Mouse (Mus musculus) heart, embryonic 10.5 days (tissue): ENCODE measurements around the gene Btbd35f18. TPM values are rescaled to one million over a fixed set of nuclear protein-coding genes. Genes with fewer than 3 reads are reported as not detected.
"Not testable (repeated sequence)": the region's sequence is repeated elsewhere in the genome, so short reads cannot be mapped to it uniquely, and the experiment has no call there.

Experiments used
- DNase-seq: peaks from one replicate; pipeline ENCODE4 v3.0.0-alpha.2; 2017; ENCODE audit warnings: low spot score
- H3K27ac ChIP-seq: fragments of 300-500 bp; sonication (generic); 2 replicates; pipeline ENCODE4 v1.5.1; 2016; ENCODE audit warnings: mild to moderate bottlenecking
- H3K27me3 ChIP-seq: fragments of 300-500 bp; sonication (generic); 2 replicates; pipeline ENCODE4 v1.6.1; 2016; ENCODE audit warnings: mild to moderate bottlenecking; ENCODE audit not compliant: poor library complexity, insufficient read depth, severe bottlenecking
- H3K36me3 ChIP-seq: fragments of 300-500 bp; sonication (generic); 2 replicates; pipeline ENCODE4 v1.6.1; 2016; ENCODE audit warnings: mild to moderate bottlenecking, moderate library complexity
- H3K4me1 ChIP-seq: fragments of 300-500 bp; sonication (generic); 2 replicates; pipeline ENCODE4 v1.6.1; 2016; ENCODE audit warnings: mild to moderate bottlenecking
- H3K4me3 ChIP-seq: fragments of 300-500 bp; sonication (generic); 2 replicates; pipeline ENCODE4 v1.5.1; 2016; ENCODE audit warnings: mild to moderate bottlenecking, moderate library complexity
- H3K9me3 ChIP-seq: fragments of 300-500 bp; sonication (generic); 2 replicates; pipeline ENCODE4 v1.6.1; 2016; ENCODE audit warnings: mild to moderate bottlenecking, moderate library complexity
- WGBS: fragments of 180-500 bp; shearing (Covaris S2); methylation state at CpG from one replicate; pipeline ENCODE4 v1.1.7; 2016; 5-methylcytosine and 5-hydroxymethylcytosine counted together
- polyA plus RNA-seq: library from polyadenylated mRNA; unstranded; fragments of >200 nt; fragmentation: Nextera tagmentation; extraction: Ambion mirVana; gene quantifications from 2 replicates; pipeline ENCODE4 v1.2.1, GENCODE M21; 2016

Btbd35f18 gene
- polyA plus RNA-seq, result not detected in 2 replicates

GRCm38 (mm10) chrX:3699933-3700332, at the start of gene Btbd35f18:
TSS of gene Btbd35f18 (plus strand) at chrX:3700233.
- H3K9me3 ChIP-seq, H3K36me3 ChIP-seq, H3K27ac ChIP-seq, H3K27me3 ChIP-seq, H3K4me3 ChIP-seq, H3K4me1 ChIP-seq, DNase-seq: not testable (repeated sequence)
- WGBS, result no CpG with 5 or more reads among the region's 3 CpGs

Other genes with a start within 250 kb of the Btbd35f18 start
- gene Btbd35f10, start 52.7 kb downstream of the Btbd35f18 start, polyA plus RNA-seq, result not detected in 2 replicates